In genomic region chr14:103973111-103973510, GRCm38 (mm10) we compare ENCODE assay signal across 22 mouse cellular contexts.
DNase-seq lines count a peak whose midpoint lies in the region; ATAC-seq and TF ChIP-seq lines count a peak whose summit lies in the region.
"Had no signal": no experiment of that assay in that cellular context is flagged by ENCODE, and none has a peak within 500 bp of the region (broad histone marks: within the 10 kb centered on the region; RNA-seq: fewer than 3 reads in every experiment).

No protein-coding gene starts in this region.

- no peak for TF ChIP-seq EP300 in lung, postnatal 0 days (IDR thresholded peaks at IDR 0.05)

- no peak overlapping the region for H3K4me2 ChIP-seq in lung, postnatal 0 days (replicated peaks; ENCODE audit: low read depth, low read length)
- H3K4me2 ChIP-seq: embryonic facial prominence, embryonic 12.5 days; forebrain, embryonic 13.5 days; heart, embryonic 12.5 days; hindbrain, embryonic 15.5 days had no signal

- no peaks in the 10 kb centered on the region for H3K4me1 ChIP-seq in lung, postnatal 0 days (ENCODE audit: insufficient read depth, low read depth, low read length)
- no peaks in the 10 kb centered on the region for H3K4me1 ChIP-seq in lung, adult 2 months (ENCODE audit: control insufficient read depth, insufficient read depth, low read length)
- H3K4me1 ChIP-seq: embryonic facial prominence, embryonic 12.5 days; forebrain, embryonic 13.5 days; heart, embryonic 12.5 days; hindbrain, embryonic 15.5 days had no signal

- H3K9ac ChIP-seq in lung, postnatal 0 days (replicated peaks; ENCODE audit: low read depth): no peak overlapping the region
- H3K9ac ChIP-seq: embryonic facial prominence, embryonic 12.5 days; forebrain, embryonic 13.5 days; forebrain, postnatal 0 days; heart, embryonic 12.5 days; hindbrain, embryonic 15.5 days had no signal

- H3K27me3 ChIP-seq in lung, postnatal 0 days (replicated peaks; ENCODE audit: insufficient read depth, low read length): no peaks in the 10 kb centered on the region
- H3K27me3 ChIP-seq: embryonic facial prominence, embryonic 12.5 days; forebrain, embryonic 13.5 days; heart, embryonic 12.5 days; hindbrain, embryonic 15.5 days had no signal

- 59% methylated on average over 7 of the region's 7 CpGs for WGBS in lung, postnatal 0 days
- WGBS in lung, adult 2 months: 69% methylated on average over 7 of the region's 7 CpGs

- no peak overlapping the region for H3K4me3 ChIP-seq in lung, postnatal 0 days (ENCODE audit: low read depth, low read length)
- no peak overlapping the region for H3K4me3 ChIP-seq in lung, adult 2 months (replicated peaks; ENCODE audit: extremely low read depth, low read depth, low read length)
- H3K4me3 ChIP-seq: embryonic facial prominence, embryonic 12.5 days; forebrain, embryonic 13.5 days; gastrocnemius, adult 2 months; heart, embryonic 12.5 days; hindbrain, embryonic 15.5 days had no signal

- no peak for TF ChIP-seq POLR2A in lung, adult 2 months (IDR thresholded peaks at IDR 0.05; ENCODE audit: borderline replicate concordance, extremely low read depth, low read depth, low read length)

- peak; percentile 47 for ATAC-seq in lung, postnatal 0 days
- ATAC-seq: CD4-positive, CD25-positive, alpha-beta regulatory T cell, adult 4 months; forebrain, embryonic 13.5 days; forebrain, postnatal 0 days had no signal

- no peak overlapping the region for H3K27ac ChIP-seq in lung, postnatal 0 days (ENCODE audit: low read length)
- H3K27ac ChIP-seq: embryonic facial prominence, embryonic 12.5 days; forebrain, embryonic 13.5 days; gastrocnemius, adult 2 months; hindbrain, embryonic 15.5 days had no signal

- TF ChIP-seq CTCF in lung, postnatal 0 days (IDR thresholded peaks at IDR 0.05): no peak
- TF ChIP-seq CTCF in lung, adult 2 months (IDR thresholded peaks at IDR 0.05; ENCODE audit: insufficient read depth, low read length): no peak

- no peaks in the 10 kb centered on the region for H3K9me3 ChIP-seq in lung, postnatal 0 days (ENCODE audit: low read length)
- H3K9me3 ChIP-seq: embryonic facial prominence, embryonic 12.5 days; forebrain, embryonic 13.5 days; hindbrain, embryonic 15.5 days had no signal

- DNase-seq in adrenal gland, adult (ENCODE audit: inconsistent age in 2 of 2, low spot score in 1 of 2): peak; percentile 65 to 84
- DNase-seq in adrenal gland, postnatal 4 days (ENCODE audit: low spot score in 2 of 2): no peak
- peak; percentile 23 for DNase-seq in lung, postnatal 0 days (ENCODE audit: low spot score)
- DNase-seq in lung, adult 2 months: no peak
- DNase-seq in adrenal gland, adult 8-10 months: peak; percentile 61
- DNase-seq in adrenal gland, postnatal 36 days: peak; percentile 63 to 66
- DNase-seq in kidney, postnatal 10 days: no peak
- no peak for DNase-seq in right cerebral cortex, postnatal 36 days (ENCODE audit: low spot score in 2 of 2)
- DNase-seq: B cell, adult 2 months; cerebellum, adult 11 months; cerebellum, adult 8-10 months; cerebellum, postnatal 14 days; forebrain, postnatal 0 days; gastrocnemius, adult 2 months; gastrocnemius, postnatal 25 days; heart, postnatal 36 days had no signal

- no peaks in the 10 kb centered on the region for H3K36me3 ChIP-seq in lung, postnatal 0 days (ENCODE audit: insufficient read depth, low read length)
- H3K36me3 ChIP-seq: embryonic facial prominence, embryonic 12.5 days; G1E; heart, embryonic 12.5 days; hindbrain, embryonic 15.5 days had no signal

Comparison
In these comparisons a context has a peak if more than half of its experiments do, and no peak if none do; other contexts are left out.
1. DNase-seq: peak in adrenal gland, adult (2 of 2), lung, postnatal 0 days (single experiment), adrenal gland, adult 8-10 months (single experiment) and adrenal gland, postnatal 36 days (2 of 2); none in adrenal gland, postnatal 4 days (0 of 2), lung, adult 2 months (single experiment), kidney, postnatal 10 days (single experiment) and right cerebral cortex, postnatal 36 days (0 of 2).